Mouse (Mus musculus) heart, adult 10 weeks (tissue): ENCODE data around the gene Arhgap4. TPM values are rescaled to one million over a fixed set of nuclear protein-coding genes. Genes with fewer than 3 reads are reported as not detected.

ENCODE experiments used
- polyA plus RNA-seq: library from polyadenylated mRNA; stranded (reverse); fragments of 350-450 nt; fragmentation: Illumina TruSeq; extraction: RNeasy Lipid Tissue Mini Kit (QIAGEN cat#74804); gene quantifications from one replicate; pipeline ENCODE4 v1.2.3, GENCODE M21; 2014; ENCODE audit warnings: low read depth, low replicate concordance

The Arhgap4 gene
- polyA plus RNA-seq: 1.8 TPM

GRCm38 (mm10) chrX:73921823-73922549, at the start of gene Arhgap4, which contains the start of gene Naa10:
TSS of gene Arhgap4 (minus strand) at chrX:73921870.
TSS of gene Naa10 (minus strand) at chrX:73921944.

GRCm38 (mm10) chrX:73966248-73967176, 44.8 kb upstream of the Arhgap4 start, which contains the start of gene Hcfc1:
TSS of gene Hcfc1 (minus strand) at chrX:73966357.

GRCm38 (mm10) chrX:73930402-73931062, 8.9 kb upstream of the Arhgap4 start, which contains the start of gene Renbp:
TSS of gene Renbp (minus strand) at chrX:73930850.

GRCm38 (mm10) chrX:73895719-73896118, 26.0 kb downstream of the Arhgap4 start, which contains the start of gene L1cam:
TSS of gene L1cam (minus strand) at chrX:73896105.

GRCm38 (mm10) chrX:73891551-73892152, 30.0 kb downstream of the Arhgap4 start, which contains the start of gene Avpr2:
TSS of gene Avpr2 (plus strand) at chrX:73892102.

Other genes starting within 250 kb of the Arhgap4 start
- gene Slc6a8, start 248.7 kb downstream of the Arhgap4 start, polyA plus RNA-seq: 174 TPM
- gene Bcap31, start 205.7 kb downstream of the Arhgap4 start, polyA plus RNA-seq: 79.9 TPM
- gene Abcd1, start 205.3 kb downstream of the Arhgap4 start, polyA plus RNA-seq: 23.0 TPM
- 3.2 TPM for gene Plxnb3, start 164.8 kb downstream of the Arhgap4 start, polyA plus RNA-seq
- 40.2 TPM for gene Srpk3, start 147.5 kb downstream of the Arhgap4 start, polyA plus RNA-seq
- 838 TPM for gene Idh3g, start 135.0 kb downstream of the Arhgap4 start, polyA plus RNA-seq
- gene Ssr4, start 134.8 kb downstream of the Arhgap4 start, polyA plus RNA-seq: 99.4 TPM
- gene Pdzd4, start 96.9 kb downstream of the Arhgap4 start, polyA plus RNA-seq: 1.2 TPM
- not detected for gene Avpr2, start 29.8 kb downstream of the Arhgap4 start, polyA plus RNA-seq
- gene L1cam, start 25.8 kb downstream of the Arhgap4 start, polyA plus RNA-seq: 2.0 TPM
- 66.2 TPM for gene Naa10, start 74 bp upstream of the Arhgap4 start, polyA plus RNA-seq
- 5.6 TPM for gene Renbp, start 9.0 kb upstream of the Arhgap4 start, polyA plus RNA-seq
- gene Hcfc1, start 44.5 kb upstream of the Arhgap4 start, polyA plus RNA-seq: 32.9 TPM
- gene Irak1, start 102.0 kb upstream of the Arhgap4 start, polyA plus RNA-seq: 71.6 TPM
- not detected for gene Opn1mw, start 205.6 kb upstream of the Arhgap4 start, polyA plus RNA-seq
- 20.1 TPM for gene Mecp2, start 213.5 kb upstream of the Arhgap4 start, polyA plus RNA-seq
- gene Tex28, start 246.0 kb upstream of the Arhgap4 start, polyA plus RNA-seq: not detected